Mouse (Mus musculus) MEL (cell line): ENCODE measurements around the gene Thsd4.

ENCODE experiments used
- CTCF ChIP-seq, 3 experiments: IDR thresholded peaks in 2 of 3; conservative IDR thresholded peaks in 1 of 3; 2 replicates each; pipeline ENCODE4 v1.5.1; 2011 to 2012; ENCODE audit warnings: low read length in 3 of 3, low read depth in 2 of 3, mild to moderate bottlenecking in 2 of 3, improper control_type of control experiment in 1 of 3, inconsistent platforms in 1 of 3, mixed read lengths in 1 of 3, moderate library complexity in 1 of 3; ENCODE audit not compliant: control insufficient read depth in 1 of 3, insufficient read depth in 1 of 3, poor library complexity in 1 of 3, severe bottlenecking in 1 of 3
- MAX ChIP-seq: IDR thresholded peaks from 2 replicates; pipeline ENCODE4 v1.6.1; 2011; ENCODE audit warnings: low read length, improper control_type of control experiment
- POLR2A ChIP-seq, 2 experiments: IDR thresholded peaks; 2 replicates each; pipeline ENCODE4 v1.6.1; 2011 to 2012; ENCODE audit warnings: low read length in 2 of 2, mild to moderate bottlenecking in 2 of 2, control low read depth in 1 of 2, improper control_type of control experiment in 1 of 2, low read depth in 1 of 2, moderate library complexity in 1 of 2; ENCODE audit not compliant: control insufficient read depth in 1 of 2, insufficient read depth in 1 of 2, poor library complexity in 1 of 2
- TAL1 ChIP-seq: IDR thresholded peaks from 2 replicates; pipeline ENCODE4 v1.6.1; 2012; ENCODE audit warnings: mild to moderate bottlenecking, inconsistent platforms, low read length, moderate library complexity, mixed read lengths
- TCF12 ChIP-seq: IDR thresholded peaks from 2 replicates; pipeline ENCODE4 v1.6.1; 2014; ENCODE audit warnings: low read depth, mild to moderate bottlenecking, inconsistent platforms, low read length, improper control_type of control experiment, moderate library complexity
- USF1 ChIP-seq: IDR thresholded peaks from 2 replicates; pipeline ENCODE4 v1.6.1; 2014; ENCODE audit warnings: low read depth, mild to moderate bottlenecking, inconsistent platforms, low read length, improper control_type of control experiment, moderate library complexity
- ZKSCAN1 ChIP-seq: IDR thresholded peaks from 2 replicates; pipeline ENCODE4 v1.6.1; 2012; ENCODE audit warnings: low read depth, mild to moderate bottlenecking, inconsistent platforms, low read length, improper control_type of control experiment, moderate library complexity

DNA sequence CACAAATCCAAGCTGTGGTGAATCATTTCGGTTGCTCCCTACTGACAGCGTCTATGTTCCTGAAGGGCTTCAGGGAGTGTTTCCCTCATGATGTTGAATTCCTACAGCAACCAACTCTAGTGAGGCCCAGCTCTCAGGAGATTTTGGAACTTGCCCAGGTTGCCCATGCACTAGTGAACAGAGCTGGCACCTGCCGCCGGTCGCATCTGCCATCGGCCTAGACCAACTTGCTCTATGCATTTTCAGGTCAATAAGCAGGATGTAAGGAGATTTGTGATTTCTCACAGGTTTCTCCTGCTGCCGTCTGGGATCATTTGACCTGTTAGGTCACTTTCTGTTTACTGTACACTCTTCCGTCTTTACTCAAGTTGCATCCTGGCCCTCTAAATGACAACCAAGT is 454.6 kb downstream of the Thsd4 start:
- TF ChIP-seq CTCF (IDR thresholded peaks at IDR 0.05 in 2 of 3, conservative IDR thresholded peaks at IDR 0.05 in 1 of 3; ENCODE audit: control insufficient read depth in 1 of 3, insufficient read depth in 1 of 3, low read depth in 2 of 3, low read length in 3 of 3, poor library complexity in 1 of 3, severe bottlenecking in 1 of 3) (no peak), ZKSCAN1 (no peak), TCF12 (no peak), MAX (no peak), USF1 (no peak), TAL1 (no peak), POLR2A (IDR thresholded peaks at IDR 0.05; ENCODE audit: control insufficient read depth in 1 of 2, insufficient read depth in 1 of 2, low read depth in 1 of 2, low read length in 2 of 2, poor library complexity in 1 of 2) (no peak)
